Mouse (Mus musculus) liver, embryonic 14.5 days (tissue): ENCODE measurements around the gene Mta3.

Source experiments
- CTCF ChIP-seq: IDR thresholded peaks from 2 replicates; pipeline ENCODE4 v1.5.1; 2016; ENCODE audit warnings: antibody characterized with exemption, low read depth, control low read depth
- EP300 ChIP-seq: IDR thresholded peaks from 2 replicates; pipeline ENCODE4 v1.6.1; 2016; ENCODE audit warnings: antibody characterized with exemption, low read depth

DNA sequence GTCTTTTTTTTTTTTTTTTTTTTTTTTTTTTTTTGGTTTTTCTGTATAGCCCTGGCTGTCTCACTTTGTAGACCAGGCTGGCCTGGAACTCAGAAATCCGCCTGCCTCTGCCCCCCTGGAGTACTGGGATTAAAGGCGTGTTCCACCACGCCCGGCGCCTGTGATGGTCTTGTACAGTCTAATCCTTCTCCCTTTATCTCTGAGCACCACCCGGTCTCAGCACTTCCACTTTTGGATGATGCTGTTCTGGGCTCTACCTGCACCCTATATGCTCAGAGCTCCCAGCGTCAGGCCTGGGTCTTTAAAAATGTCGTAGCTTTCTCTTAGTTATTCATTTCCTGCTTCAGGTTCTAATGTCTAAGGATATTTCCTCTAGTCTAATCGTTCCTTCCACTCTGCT lies 30.7 kb downstream of the Mta3 start:
- TF ChIP-seq CTCF (no peak), EP300 (peak; percentile 77)
